Mouse (Mus musculus): ENCODE data around the gene Sdhc. TPM values are rescaled to one million over a fixed set of nuclear protein-coding genes. Genes with fewer than 3 reads are reported as not detected.
A peak's percentile ranks its signal among the peaks of the same experiment; 100 is the strongest.
"Not testable (repeated sequence)": the region's sequence is repeated elsewhere in the genome, so short reads cannot be mapped to it uniquely, and the experiment has no call there.

Gene Sdhc
- polyA plus RNA-seq, 1 experiment from 2014 or later = 297 TPM

- Histone ChIP-seq H3K27me3 (peaks cover 30% of the 10 kb centered on the region), H3K4me2 (no peak overlapping the region), H3K4me3 (no peak overlapping the region), H3K27ac (replicated peaks) (no peak overlapping the region), H3K4me1 (replicated peaks) (peaks cover 5% of the 10 kb centered on the region; the same call in 1 of the 2 replicates), H3K36me3 (no peaks in the 10 kb centered on the region), H3K9me3 (no peaks in the 10 kb centered on the region), H3K9ac (no peak overlapping the region)
- no peak for ATAC-seq (ENCODE audit: low FRiP score, low read depth)
- WGBS = 94% methylated on average over 3 of the region's 3 CpGs
These were observed 12.1 kb upstream of the Sdhc start for GRCm38 (mm10) chr1:171162526-171162925.

- 3% methylated on average over 15 of the region's 15 CpGs for WGBS
- no peak overlapping the region for H3K9ac ChIP-seq
These were observed 9.1 kb upstream of the Sdhc start for GRCm38 (mm10) chr1:171159485-171159975.

GRCm38 (mm10) chr1:171157965-171158364 lies 7.6 kb upstream of the Sdhc start:
- Histone ChIP-seq H3K9ac (no peak overlapping the region), H3K4me3 (no peak overlapping the region), H3K4me1 (replicated peaks) (peaks cover 5% of the 10 kb centered on the region; the same call in 1 of the 2 replicates), H3K4me2 (no peak overlapping the region), H3K27me3 (peaks cover 28% of the 10 kb centered on the region), H3K9me3 (no peaks in the 10 kb centered on the region), H3K36me3 (no peaks in the 10 kb centered on the region), H3K27ac (replicated peaks) (no peak overlapping the region)
- ATAC-seq (ENCODE audit: low FRiP score, low read depth) = no peak

More at GRCm38 (mm10) chr1:171159485-171159975, 9.1 kb upstream of the Sdhc start:
- Histone ChIP-seq H3K4me1 (replicated peaks) (peaks cover 5% of the 10 kb centered on the region; the same call in 1 of the 2 replicates), H3K4me2 (peak overlapping the region; percentile 46), H3K27ac (replicated peaks) (no peak overlapping the region), H3K4me3 (peak overlapping the region; percentile 19), H3K27me3 (peaks cover 30% of the 10 kb centered on the region), H3K9me3 (no peaks in the 10 kb centered on the region), H3K36me3 (no peaks in the 10 kb centered on the region)
- no peak for ATAC-seq (ENCODE audit: low FRiP score, low read depth)

- Histone ChIP-seq H3K27ac (replicated peaks) (no peak overlapping the region), H3K9me3 (no peaks in the 10 kb centered on the region), H3K4me3 (no peak overlapping the region), H3K4me2 (no peak overlapping the region), H3K4me1 (replicated peaks) (peaks cover 5% of the 10 kb centered on the region; the same call in 1 of the 2 replicates), H3K36me3 (no peaks in the 10 kb centered on the region), H3K27me3 (peaks cover 27% of the 10 kb centered on the region), H3K9ac (no peak overlapping the region)
- ATAC-seq (ENCODE audit: low FRiP score, low read depth) = no peak
- WGBS = 70% methylated on average over 3 of the region's 3 CpGs
These were observed 6.2 kb upstream of the Sdhc start for GRCm38 (mm10) chr1:171156644-171157043.

- Histone ChIP-seq H3K4me1 (replicated peaks) (peaks cover 22% of the 10 kb centered on the region), H3K4me2 (no peak overlapping the region), H3K4me3 (no peak overlapping the region), H3K27me3 (no peaks in the 10 kb centered on the region; the same call in 1 of the 2 replicates), H3K27ac (replicated peaks) (no peak overlapping the region), H3K36me3 (no peaks in the 10 kb centered on the region), H3K9me3 (no peaks in the 10 kb centered on the region), H3K9ac (no peak overlapping the region)
- ATAC-seq (ENCODE audit: low FRiP score, low read depth) = no peak
- WGBS = 86% methylated on average over 4 of the region's 4 CpGs
These were observed 1.6 kb upstream of the Sdhc start for GRCm38 (mm10) chr1:171151966-171152365.

GRCm38 (mm10) chr1:171150838-171151391 lies 512 bp upstream of the Sdhc start:
- Histone ChIP-seq H3K4me1 (replicated peaks) (peaks cover 22% of the 10 kb centered on the region), H3K9me3 (no peaks in the 10 kb centered on the region), H3K27ac (replicated peaks) (peak overlapping the region; percentile 83), H3K27me3 (no peaks in the 10 kb centered on the region), H3K36me3 (no peaks in the 10 kb centered on the region), H3K9ac (peak overlapping the region; percentile 45), H3K4me2 (peak overlapping the region; percentile 88), H3K4me3 (peak overlapping the region; percentile 77)
- peak; percentile 56 for ATAC-seq (ENCODE audit: low FRiP score, low read depth)
- WGBS = 5% methylated on average over 18 of the region's 18 CpGs

GRCm38 (mm10) chr1:171142981-171143380 lies 7.4 kb downstream of the Sdhc start:
- peaks cover 51% of the 10 kb centered on the region for H3K36me3 ChIP-seq
- not testable (repeated sequence) for H3K9ac ChIP-seq; H3K27ac ChIP-seq (replicated peaks); H3K4me1 ChIP-seq (replicated peaks); H3K4me3 ChIP-seq; H3K4me2 ChIP-seq; ATAC-seq (ENCODE audit: low FRiP score, low read depth); H3K27me3 ChIP-seq; H3K9me3 ChIP-seq
- WGBS = 84% methylated on average over 10 of the region's 11 CpGs

GRCm38 (mm10) chr1:171137486-171138155 lies 12.8 kb downstream of the Sdhc start:
- H3K4me2 ChIP-seq; H3K27me3 ChIP-seq; H3K27ac ChIP-seq (replicated peaks); H3K4me1 ChIP-seq (replicated peaks); H3K9ac ChIP-seq; H3K4me3 ChIP-seq; ATAC-seq (ENCODE audit: low FRiP score, low read depth); H3K9me3 ChIP-seq: not testable (repeated sequence)
- H3K36me3 ChIP-seq = peaks cover 77% of the 10 kb centered on the region
- WGBS = 87% methylated on average over 8 of the region's 8 CpGs

- no peaks in the 10 kb centered on the region for H3K9me3 ChIP-seq
These were observed 14.8 kb downstream of the Sdhc start for GRCm38 (mm10) chr1:171135600-171135999.

GRCm38 (mm10) chr1:171130971-171131370 lies 19.4 kb downstream of the Sdhc start:
- H3K27ac ChIP-seq (replicated peaks) = no peak overlapping the region
- H3K4me2 ChIP-seq = no peak overlapping the region
- no peak overlapping the region for H3K4me3 ChIP-seq
- H3K27me3 ChIP-seq = no peaks in the 10 kb centered on the region
- ATAC-seq (ENCODE audit: low FRiP score, low read depth) = no peak
- H3K36me3 ChIP-seq = peaks cover 50% of the 10 kb centered on the region
- 81% methylated on average over 1 of the region's 1 CpGs for WGBS
- H3K9ac ChIP-seq = no peak overlapping the region
- H3K4me1 ChIP-seq (replicated peaks) = no peaks in the 10 kb centered on the region
- H3K9me3 ChIP-seq = no peaks in the 10 kb centered on the region

More at GRCm38 (mm10) chr1:171135600-171135999, 14.8 kb downstream of the Sdhc start:
- ATAC-seq (ENCODE audit: low FRiP score, low read depth) = no peak
- Histone ChIP-seq H3K4me3 (no peak overlapping the region), H3K4me2 (no peak overlapping the region), H3K9ac (no peak overlapping the region), H3K27me3 (no peaks in the 10 kb centered on the region), H3K4me1 (replicated peaks) (no peaks in the 10 kb centered on the region), H3K36me3 (peaks cover 67% of the 10 kb centered on the region), H3K27ac (replicated peaks) (no peak overlapping the region)
- 98% methylated on average over 2 of the region's 2 CpGs for WGBS

GRCm38 (mm10) chr1:171129251-171129650 lies 21.2 kb downstream of the Sdhc start:
- Histone ChIP-seq H3K9me3 (no peaks in the 10 kb centered on the region), H3K27me3 (no peaks in the 10 kb centered on the region), H3K9ac (no peak overlapping the region), H3K4me2 (no peak overlapping the region), H3K36me3 (peaks cover 32% of the 10 kb centered on the region), H3K27ac (replicated peaks) (no peak overlapping the region), H3K4me1 (replicated peaks) (no peaks in the 10 kb centered on the region), H3K4me3 (no peak overlapping the region)
- ATAC-seq (ENCODE audit: low FRiP score, low read depth) = no peak
- WGBS = 57% methylated on average over 7 of the region's 7 CpGs

GRCm38 (mm10) chr1:171124398-171124797 lies 26.0 kb downstream of the Sdhc start:
- Histone ChIP-seq H3K27me3 (no peaks in the 10 kb centered on the region), H3K4me2 (no peak overlapping the region), H3K4me1 (replicated peaks) (no peaks in the 10 kb centered on the region; the same call in 1 of the 2 replicates), H3K27ac (replicated peaks) (no peak overlapping the region), H3K9ac (no peak overlapping the region), H3K9me3 (no peaks in the 10 kb centered on the region), H3K36me3 (peaks cover 9% of the 10 kb centered on the region; the same call in 1 of the 2 replicates), H3K4me3 (no peak overlapping the region)
- no peak for ATAC-seq (ENCODE audit: low FRiP score, low read depth)
- 91% methylated on average over 5 of the region's 5 CpGs for WGBS
